Mouse (Mus musculus): ENCODE results near the gene Olfr231. TPM values are rescaled to one million over a fixed set of nuclear protein-coding genes. Genes with fewer than 3 reads are reported as not detected.
A peak's percentile ranks its signal among the peaks of the same experiment; 100 is the strongest.

The Olfr231 gene
- polyA plus RNA-seq (2015; fragmentation: Nextera tagmentation; extraction: Ambion mirVana), result not detected in 2 replicates

- H3K4me2 ChIP-seq (ENCODE audit: low read depth, low read length), result no peak within 1 kb of the TSS
- H3K4me1 ChIP-seq (ENCODE audit: control insufficient read depth, low read depth, low read length), result no peaks in the 10 kb centered on the region
- no peak within 1 kb of the TSS for H3K9ac ChIP-seq (ENCODE audit: low read depth, low read length)
- 40% methylated on average over 2 of the region's 2 CpGs for WGBS (ENCODE audit: insufficient replicate concordance)
- H3K36me3 ChIP-seq (ENCODE audit: control insufficient read depth, insufficient read depth), result no peaks in the 10 kb centered on the region
- no peak within 1 kb of the TSS for H3K27ac ChIP-seq (ENCODE audit: low read length)
- no peak within 1 kb of the TSS for H3K4me3 ChIP-seq (ENCODE audit: low read depth, low read length)
- no peaks in the 10 kb centered on the region for H3K9me3 ChIP-seq (replicated peaks; ENCODE audit: control insufficient read depth, low read length)
- no peaks in the 10 kb centered on the region for H3K27me3 ChIP-seq (ENCODE audit: control insufficient read depth, insufficient read depth, low read depth, low read length)
- no peak for ATAC-seq (ENCODE audit: low read depth)
These were observed at the start of gene Olfr231 for GRCm38 (mm10) chr1:174121062-174121461. Gene Olfr231, minus strand, starts transcription at chr1:174121162.

GRCm38 (mm10) chr1:174169024-174169423 lies 48.1 kb upstream of the Olfr231 start:
- H3K27me3 ChIP-seq (ENCODE audit: control insufficient read depth, insufficient read depth, low read depth, low read length), result no peaks in the 10 kb centered on the region
- no peaks in the 10 kb centered on the region for H3K9me3 ChIP-seq (replicated peaks; ENCODE audit: control insufficient read depth, low read length)
- ATAC-seq (ENCODE audit: low read depth), result no peak
- H3K4me2 ChIP-seq (ENCODE audit: low read depth, low read length), result no peak overlapping the region
- no peaks in the 10 kb centered on the region for H3K36me3 ChIP-seq (ENCODE audit: control insufficient read depth, insufficient read depth)
- peaks cover 16% of the 10 kb centered on the region for H3K4me1 ChIP-seq (ENCODE audit: control insufficient read depth, low read depth, low read length)
- no peak overlapping the region for H3K9ac ChIP-seq (ENCODE audit: low read depth, low read length)
- no peak overlapping the region for H3K4me3 ChIP-seq (ENCODE audit: low read depth, low read length)
- peak overlapping the region; percentile 50; the same call in 1 of the 2 replicates for H3K27ac ChIP-seq (ENCODE audit: low read length)

- 36% methylated on average over 10 of the region's 10 CpGs for WGBS (ENCODE audit: insufficient replicate concordance)
- no peak overlapping the region for H3K9ac ChIP-seq (ENCODE audit: low read depth, low read length)
- ATAC-seq (ENCODE audit: low read depth), result peak; percentile 58
These were observed 38.1 kb upstream of the Olfr231 start for GRCm38 (mm10) chr1:174159095-174159494.

GRCm38 (mm10) chr1:174158512-174158911 lies 37.5 kb upstream of the Olfr231 start:
- Histone ChIP-seq H3K9me3 (replicated peaks; ENCODE audit: control insufficient read depth, low read length) (no peaks in the 10 kb centered on the region), H3K9ac (ENCODE audit: low read depth, low read length) (no peak overlapping the region), H3K27ac (ENCODE audit: low read length) (no peak overlapping the region), H3K4me3 (ENCODE audit: low read depth, low read length) (no peak overlapping the region), H3K36me3 (ENCODE audit: control insufficient read depth, insufficient read depth) (no peaks in the 10 kb centered on the region), H3K4me2 (ENCODE audit: low read depth, low read length) (no peak overlapping the region), H3K27me3 (ENCODE audit: control insufficient read depth, insufficient read depth, low read depth, low read length) (no peaks in the 10 kb centered on the region), H3K4me1 (ENCODE audit: control insufficient read depth, low read depth, low read length) (peaks cover 5% of the 10 kb centered on the region)
- no peak for ATAC-seq (ENCODE audit: low read depth)
- 43% methylated on average over 1 of the region's 1 CpGs for WGBS (ENCODE audit: insufficient replicate concordance)

More at GRCm38 (mm10) chr1:174159095-174159494, 38.1 kb upstream of the Olfr231 start:
- Histone ChIP-seq H3K36me3 (ENCODE audit: control insufficient read depth, insufficient read depth) (no peaks in the 10 kb centered on the region), H3K4me2 (ENCODE audit: low read depth, low read length) (no peak overlapping the region), H3K9me3 (replicated peaks; ENCODE audit: control insufficient read depth, low read length) (no peaks in the 10 kb centered on the region), H3K27me3 (ENCODE audit: control insufficient read depth, insufficient read depth, low read depth, low read length) (no peaks in the 10 kb centered on the region), H3K4me1 (ENCODE audit: control insufficient read depth, low read depth, low read length) (peaks cover 5% of the 10 kb centered on the region), H3K4me3 (ENCODE audit: low read depth, low read length) (no peak overlapping the region), H3K27ac (ENCODE audit: low read length) (no peak overlapping the region)

- Histone ChIP-seq H3K36me3 (ENCODE audit: control insufficient read depth, insufficient read depth) (no peaks in the 10 kb centered on the region), H3K4me2 (ENCODE audit: low read depth, low read length) (no peak overlapping the region), H3K27me3 (ENCODE audit: control insufficient read depth, insufficient read depth, low read depth, low read length) (no peaks in the 10 kb centered on the region), H3K27ac (ENCODE audit: low read length) (no peak overlapping the region), H3K9ac (ENCODE audit: low read depth, low read length) (no peak overlapping the region), H3K4me3 (ENCODE audit: low read depth, low read length) (no peak overlapping the region), H3K4me1 (ENCODE audit: control insufficient read depth, low read depth, low read length) (peaks cover 5% of the 10 kb centered on the region), H3K9me3 (replicated peaks; ENCODE audit: control insufficient read depth, low read length) (no peaks in the 10 kb centered on the region)
- no peak for ATAC-seq (ENCODE audit: low read depth)
- 25% methylated on average over 3 of the region's 3 CpGs for WGBS (ENCODE audit: insufficient replicate concordance)
These were observed 36.7 kb upstream of the Olfr231 start for GRCm38 (mm10) chr1:174157622-174158021.

GRCm38 (mm10) chr1:174155333-174155732 lies 34.4 kb upstream of the Olfr231 start, which contains the start of gene Olfr420:
Gene Olfr420, plus strand, starts transcription at chr1:174155633.
- no peak within 1 kb of the TSS for H3K4me3 ChIP-seq (ENCODE audit: low read depth, low read length)
- H3K9ac ChIP-seq (ENCODE audit: low read depth, low read length), result no peak within 1 kb of the TSS
- H3K4me2 ChIP-seq (ENCODE audit: low read depth, low read length), result no peak within 1 kb of the TSS
- no peak within 1 kb of the TSS for H3K27ac ChIP-seq (ENCODE audit: low read length)
- H3K9me3 ChIP-seq (replicated peaks; ENCODE audit: control insufficient read depth, low read length), result no peaks in the 10 kb centered on the region
- no peaks in the 10 kb centered on the region for H3K36me3 ChIP-seq (ENCODE audit: control insufficient read depth, insufficient read depth)
- WGBS (ENCODE audit: insufficient replicate concordance), result 60% methylated on average over 1 of the region's 1 CpGs
- H3K27me3 ChIP-seq (ENCODE audit: control insufficient read depth, insufficient read depth, low read depth, low read length), result no peaks in the 10 kb centered on the region
- ATAC-seq (ENCODE audit: low read depth), result no peak
- H3K4me1 ChIP-seq (ENCODE audit: control insufficient read depth, low read depth, low read length), result peaks cover 5% of the 10 kb centered on the region

- H3K9ac ChIP-seq (ENCODE audit: low read depth, low read length), result no peak overlapping the region
- no peak overlapping the region for H3K27ac ChIP-seq (ENCODE audit: low read length)
- no peak for ATAC-seq (ENCODE audit: low read depth)
- no peak overlapping the region for H3K4me3 ChIP-seq (ENCODE audit: low read depth, low read length)
- H3K4me2 ChIP-seq (ENCODE audit: low read depth, low read length), result no peak overlapping the region
- no peaks in the 10 kb centered on the region for H3K27me3 ChIP-seq (ENCODE audit: control insufficient read depth, insufficient read depth, low read depth, low read length)
- no peaks in the 10 kb centered on the region for H3K4me1 ChIP-seq (ENCODE audit: control insufficient read depth, low read depth, low read length)
- 83% methylated on average over 2 of the region's 2 CpGs for WGBS (ENCODE audit: insufficient replicate concordance)
- H3K9me3 ChIP-seq (replicated peaks; ENCODE audit: control insufficient read depth, low read length), result no peaks in the 10 kb centered on the region
- no peaks in the 10 kb centered on the region for H3K36me3 ChIP-seq (ENCODE audit: control insufficient read depth, insufficient read depth)
These were observed 28.3 kb upstream of the Olfr231 start for GRCm38 (mm10) chr1:174149289-174149688.

GRCm38 (mm10) chr1:174146696-174147095 lies 25.7 kb upstream of the Olfr231 start:
- Histone ChIP-seq H3K4me1 (ENCODE audit: control insufficient read depth, low read depth, low read length) (no peaks in the 10 kb centered on the region), H3K9ac (ENCODE audit: low read depth, low read length) (no peak overlapping the region), H3K4me3 (ENCODE audit: low read depth, low read length) (no peak overlapping the region), H3K9me3 (replicated peaks; ENCODE audit: control insufficient read depth, low read length) (no peaks in the 10 kb centered on the region), H3K36me3 (ENCODE audit: control insufficient read depth, insufficient read depth) (no peaks in the 10 kb centered on the region), H3K4me2 (ENCODE audit: low read depth, low read length) (no peak overlapping the region), H3K27ac (ENCODE audit: low read length) (no peak overlapping the region), H3K27me3 (ENCODE audit: control insufficient read depth, insufficient read depth, low read depth, low read length) (no peaks in the 10 kb centered on the region)
- 80% methylated on average over 1 of the region's 1 CpGs for WGBS (ENCODE audit: insufficient replicate concordance)
- no peak for ATAC-seq (ENCODE audit: low read depth)

GRCm38 (mm10) chr1:174141384-174141783 lies 20.4 kb upstream of the Olfr231 start:
- Histone ChIP-seq H3K27ac (ENCODE audit: low read length) (no peak overlapping the region), H3K27me3 (ENCODE audit: control insufficient read depth, insufficient read depth, low read depth, low read length) (no peaks in the 10 kb centered on the region), H3K4me2 (ENCODE audit: low read depth, low read length) (no peak overlapping the region), H3K4me1 (ENCODE audit: control insufficient read depth, low read depth, low read length) (no peaks in the 10 kb centered on the region), H3K4me3 (ENCODE audit: low read depth, low read length) (no peak overlapping the region), H3K9me3 (replicated peaks; ENCODE audit: control insufficient read depth, low read length) (no peaks in the 10 kb centered on the region), H3K9ac (ENCODE audit: low read depth, low read length) (no peak overlapping the region), H3K36me3 (ENCODE audit: control insufficient read depth, insufficient read depth) (no peaks in the 10 kb centered on the region)
- 21% methylated on average over 2 of the region's 2 CpGs for whole genome bisulfite sequencing (ENCODE audit: insufficient replicate concordance)
- ATAC-seq (ENCODE audit: low read depth), result no peak

All from liver, embryonic 16.5 days (tissue).